Mouse (Mus musculus): Measurements from ENCODE around the gene Nrip1.

DNA sequence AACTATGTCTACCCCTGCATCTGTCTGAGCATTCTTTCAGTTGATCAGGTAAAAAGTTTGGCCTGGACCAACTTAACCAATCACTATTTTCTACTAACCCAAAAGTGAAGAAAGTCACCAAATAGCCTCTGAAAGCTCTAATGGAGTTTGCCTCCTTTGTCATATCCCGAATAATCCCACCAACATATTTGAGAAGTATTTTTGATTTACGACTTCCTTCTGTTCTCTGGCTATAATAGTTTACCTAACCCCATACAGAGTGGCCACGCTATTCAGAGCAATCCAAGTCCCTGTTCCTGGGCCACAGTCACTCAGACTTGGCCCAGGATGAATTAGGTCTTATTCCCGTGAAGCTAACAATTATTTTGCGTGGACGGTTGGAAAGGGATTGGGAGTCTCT lies 108.3 kb downstream of the Nrip1 start:
- TF ChIP-seq CTCF (conservative IDR thresholded peaks at IDR 0.05 in 1 of 2, IDR thresholded peaks at IDR 0.05 in 1 of 2; ENCODE audit: low read depth in 2 of 2, low read length in 2 of 2) (no peak), MAZ (IDR thresholded peaks at IDR 0.05; ENCODE audit: low read depth, low read length) (no peak), EP300 (IDR thresholded peaks at IDR 0.05; ENCODE audit: low read length) (no peak), MAFK (IDR thresholded peaks at IDR 0.05; ENCODE audit: insufficient replicate concordance, low read length) (no peak), JUND (conservative IDR thresholded peaks at IDR 0.05; ENCODE audit: low read depth, low read length) (no peak), NRF1 (IDR thresholded peaks at IDR 0.05; ENCODE audit: low read depth, low read length) (no peak), KAT2A (IDR thresholded peaks at IDR 0.05; ENCODE audit: insufficient replicate concordance, low read length) (no peak), BHLHE40 (IDR thresholded peaks at IDR 0.05; ENCODE audit: low read depth, low read length) (no peak), POLR2A (IDR thresholded peaks at IDR 0.05; ENCODE audit: low read depth, low read length) (no peak)

Measured in CH12.LX (cell line).